Mouse (Mus musculus) C2C12 (cell line): ENCODE data around the gene Tnfsf14. TPM values are rescaled to one million over a fixed set of nuclear protein-coding genes. Genes with fewer than 3 reads are reported as not detected.

Experiments
- H3K27me3 ChIP-seq: one replicate; pipeline ENCODE4 v1.6.1; 2011; ENCODE audit not compliant: control insufficient read depth, insufficient read depth, insufficient read length
- H3K36me3 ChIP-seq: one replicate; pipeline ENCODE4 v1.6.1; 2011; ENCODE audit not compliant: control insufficient read depth, insufficient read depth
- H3K4me3 ChIP-seq: one replicate; pipeline ENCODE4 v1.5.1; 2011; ENCODE audit warnings: mild to moderate bottlenecking, control low read depth; ENCODE audit not compliant: poor library complexity, insufficient read depth, severe bottlenecking
- H3K79me2 ChIP-seq: one replicate; pipeline ENCODE4 v1.6.1; 2011; ENCODE audit not compliant: control insufficient read depth, insufficient read depth
- H3K79me3 ChIP-seq: one replicate; pipeline ENCODE4 v1.6.1; 2011; ENCODE audit warnings: low read depth, control low read depth
- H3ac ChIP-seq: one replicate; pipeline ENCODE3; 2011; ENCODE audit warnings: low read depth; ENCODE audit not compliant: control insufficient read depth, insufficient read length
- CEBPB ChIP-seq: IDR thresholded peaks from one replicate; pipeline ENCODE4 v1.6.1; 2011; ENCODE audit warnings: low read depth, mild to moderate bottlenecking, control low read depth, moderate library complexity
- CTCF ChIP-seq: IDR thresholded peaks from one replicate; pipeline ENCODE4 v1.5.1; 2011; ENCODE audit not compliant: control insufficient read depth, insufficient read depth, insufficient read length
- FOSL1 ChIP-seq: IDR thresholded peaks from one replicate; pipeline ENCODE4 v1.8.0; 2011; ENCODE audit warnings: mild to moderate bottlenecking, low read length; ENCODE audit not compliant: poor library complexity, insufficient read depth, severe bottlenecking
- MAX ChIP-seq: IDR thresholded peaks from one replicate; pipeline ENCODE4 v1.6.1; 2011; ENCODE audit warnings: mild to moderate bottlenecking, control low read depth
- MYOD1 ChIP-seq: IDR thresholded peaks from one replicate; pipeline ENCODE4 v1.6.1; 2011; ENCODE audit warnings: low read depth; ENCODE audit not compliant: control insufficient read depth, insufficient read length
- MYOG ChIP-seq: IDR thresholded peaks from one replicate; pipeline ENCODE4 v1.6.1; 2011; ENCODE audit not compliant: control insufficient read depth, insufficient read length; ENCODE audit errors: extremely low read depth
- USF1 ChIP-seq: IDR thresholded peaks from one replicate; pipeline ENCODE4 v1.6.1; 2011; ENCODE audit warnings: low read depth, mild to moderate bottlenecking, control low read depth, moderate library complexity
- polyA plus RNA-seq: library from polyadenylated mRNA; unstranded; fragments of >200 nt; fragmentation: generic; extraction: Trizol; gene quantifications from one replicate; pipeline ENCODE4 v1.2.1, GENCODE M21; 2012; ENCODE audit warnings: missing spikeins

The Tnfsf14 gene
- polyA plus RNA-seq, 1 experiment = not detected

- no peaks in the 10 kb centered on the region for H3K79me3 ChIP-seq
- H3ac ChIP-seq = no peak overlapping the region
- H3K4me3 ChIP-seq = no peak overlapping the region
- no peaks in the 10 kb centered on the region for H3K79me2 ChIP-seq
- peaks cover 10% of the 10 kb centered on the region for H3K27me3 ChIP-seq
- H3K36me3 ChIP-seq = no peaks in the 10 kb centered on the region
- TF ChIP-seq USF1 (no peak), FOSL1 (no peak), MYOD1 (no peak), MAX (no peak), CEBPB (no peak), CTCF (no peak), MYOG (no peak)
Measured at GRCm38 (mm10) chr17:57231321-57231771, 37.4 kb upstream of the Tnfsf14 start.

DNA sequence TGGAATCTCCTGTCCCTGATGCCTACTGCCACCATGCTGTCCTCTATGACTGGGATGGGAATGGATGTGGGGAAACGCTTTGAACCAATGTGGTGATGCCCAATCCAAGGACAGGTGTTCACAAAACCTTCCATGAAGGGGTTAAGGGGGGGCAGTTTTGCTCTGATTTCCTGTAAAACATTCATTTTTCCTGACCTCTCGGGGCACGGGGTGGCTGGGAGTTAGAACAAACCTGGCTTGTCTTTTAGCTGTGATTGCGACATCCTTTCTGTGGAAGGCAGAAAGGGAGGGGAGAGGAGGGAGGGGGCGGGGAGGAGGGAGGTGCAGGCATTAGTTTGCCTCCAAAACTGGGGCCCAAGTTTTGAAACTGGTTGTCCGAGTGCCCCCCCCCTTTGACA lies 36.8 kb upstream of the Tnfsf14 start:
- Histone ChIP-seq H3K27me3 (peaks cover 16% of the 10 kb centered on the region), H3K79me2 (no peaks in the 10 kb centered on the region), H3K79me3 (no peaks in the 10 kb centered on the region), H3K4me3 (no peak overlapping the region), H3ac (no peak overlapping the region), H3K36me3 (no peaks in the 10 kb centered on the region)
- TF ChIP-seq MAX = no peak
- TF ChIP-seq MYOG = no peak
- peak; percentile 71 for TF ChIP-seq CEBPB

DNA sequence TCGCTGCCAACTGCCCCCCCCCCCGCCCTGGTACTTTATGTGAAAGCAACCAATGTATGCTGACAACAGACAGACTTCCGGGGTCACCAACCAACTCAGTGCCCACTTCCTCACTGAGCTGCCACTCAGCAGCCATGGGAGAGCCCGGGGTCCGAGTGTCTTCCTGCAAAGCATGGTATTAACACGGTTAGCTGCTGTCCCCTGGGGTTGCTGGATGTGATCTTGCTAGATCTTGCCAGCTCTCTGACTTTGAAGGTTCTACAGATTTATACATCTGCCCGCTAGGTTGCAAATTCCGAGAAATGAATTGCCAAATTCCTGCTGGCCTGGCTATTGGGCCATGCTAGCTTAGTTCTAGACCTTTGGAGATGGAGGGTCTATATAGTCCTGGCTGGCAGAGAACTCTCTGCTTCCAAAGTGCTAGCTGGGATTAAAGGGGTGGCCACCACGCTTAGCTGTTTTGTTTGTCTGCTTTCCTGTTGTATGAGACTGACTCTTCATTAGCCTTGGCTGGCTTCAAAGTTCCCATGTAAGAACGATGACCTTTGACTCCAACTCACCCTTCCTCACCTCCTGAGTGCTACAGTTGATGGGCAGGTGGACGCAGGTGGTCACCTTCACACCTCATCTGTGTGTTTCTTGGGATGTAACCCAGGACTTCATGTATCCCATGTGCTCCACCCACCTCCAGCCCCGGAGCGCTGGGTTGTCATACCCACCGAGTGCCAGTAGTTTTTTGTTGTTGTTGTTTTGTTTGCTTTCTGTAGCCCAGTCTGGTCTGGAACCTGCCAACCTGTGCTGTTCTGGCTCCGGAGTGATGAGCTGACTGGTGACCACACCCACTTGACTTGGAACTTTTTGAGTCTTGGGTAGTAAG lies 36.1 kb upstream of the Tnfsf14 start:
- Histone ChIP-seq H3K27me3 (peaks cover 19% of the 10 kb centered on the region), H3K79me2 (no peaks in the 10 kb centered on the region), H3K36me3 (no peaks in the 10 kb centered on the region), H3K4me3 (no peak overlapping the region), H3K79me3 (no peaks in the 10 kb centered on the region), H3ac (no peak overlapping the region)
- TF ChIP-seq USF1 (no peak), CEBPB (no peak), CTCF (no peak), MAX (no peak), MYOG (no peak), FOSL1 (no peak), MYOD1 (no peak)

DNA sequence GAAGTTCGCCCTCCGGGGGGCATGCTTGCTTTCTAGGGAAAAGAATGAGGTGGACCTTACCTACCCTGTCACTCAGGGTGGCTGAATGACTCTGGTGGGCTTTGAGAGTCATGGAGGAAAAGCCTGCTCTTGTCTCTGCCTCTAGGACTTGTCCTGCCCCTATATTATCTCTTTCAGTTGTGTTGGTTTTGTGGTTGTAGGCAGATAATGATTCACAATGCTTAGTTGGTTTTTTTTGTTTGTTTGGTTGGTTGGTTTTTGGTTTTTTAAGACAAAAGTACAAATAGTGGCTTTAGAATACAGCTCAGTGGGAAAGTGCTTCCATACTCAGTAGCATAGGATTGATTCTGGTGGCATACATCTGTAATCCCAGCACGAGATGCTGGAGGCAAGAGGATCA lies 34.9 kb upstream of the Tnfsf14 start:
- Histone ChIP-seq H3K79me2 (no peaks in the 10 kb centered on the region), H3K79me3 (no peaks in the 10 kb centered on the region), H3K27me3 (peaks cover 30% of the 10 kb centered on the region), H3K36me3 (no peaks in the 10 kb centered on the region), H3ac (no peak overlapping the region), H3K4me3 (no peak overlapping the region)
- TF ChIP-seq FOSL1 = no peak
- no peak for TF ChIP-seq CTCF
- TF ChIP-seq MYOD1 = no peak
- no peak for TF ChIP-seq MYOG
- no peak for TF ChIP-seq CEBPB
- no peak for TF ChIP-seq MAX
- TF ChIP-seq USF1 = no peak

DNA sequence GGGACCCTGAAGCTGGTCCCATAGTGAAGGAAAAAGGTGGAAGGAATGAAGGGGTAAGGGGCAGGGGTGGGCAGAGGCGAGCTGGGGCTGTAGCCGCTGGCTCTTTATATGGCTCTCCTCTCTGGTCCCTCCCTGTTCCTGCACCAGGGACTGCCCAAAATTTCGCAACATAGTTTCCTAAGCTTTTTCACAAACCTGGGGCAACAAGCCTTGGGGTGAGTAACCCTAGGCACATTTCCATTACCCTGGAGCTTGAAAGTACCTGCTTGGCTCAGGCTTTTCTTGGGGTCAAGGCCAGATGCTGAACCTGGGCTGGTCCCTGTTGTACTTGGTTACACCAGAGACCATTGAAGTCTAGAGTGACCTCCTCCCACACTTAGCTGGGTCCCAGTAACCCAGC lies 34.0 kb upstream of the Tnfsf14 start, which contains the start of gene C3:
Gene C3 (minus strand): TSS at position 123 of the 400 bp plus-strand sequence.
- Histone ChIP-seq H3K36me3 (no peaks in the 10 kb centered on the region), H3ac (no peak within 1 kb of the TSS), H3K79me2 (no peaks in the 10 kb centered on the region), H3K4me3 (no peak within 1 kb of the TSS), H3K27me3 (peaks cover 39% of the 10 kb centered on the region), H3K79me3 (no peaks in the 10 kb centered on the region)
- TF ChIP-seq CTCF (no peak), CEBPB (peak; percentile 35)

DNA sequence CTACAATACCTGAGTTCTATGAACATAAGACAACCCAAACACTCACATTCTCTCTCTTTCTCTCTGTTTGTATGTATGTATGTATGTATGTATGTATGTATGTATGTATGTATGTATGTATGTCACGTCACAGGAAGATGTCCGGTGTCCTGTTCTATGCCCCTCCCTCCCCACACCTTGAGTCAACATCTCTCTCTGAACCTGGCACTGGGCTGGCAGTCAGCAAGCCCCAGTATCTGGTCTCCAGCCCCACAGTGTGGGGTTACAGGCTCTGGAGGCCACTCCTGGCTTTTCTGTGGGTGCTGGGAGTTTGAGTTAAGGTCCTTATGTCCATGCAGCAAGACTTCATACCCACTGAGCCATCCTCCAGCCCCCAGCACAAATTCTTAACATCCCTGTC lies 33.5 kb upstream of the Tnfsf14 start:
- Histone ChIP-seq H3K79me3 (no peaks in the 10 kb centered on the region), H3K4me3 (no peak overlapping the region), H3K36me3 (no peaks in the 10 kb centered on the region), H3K27me3 (peaks cover 43% of the 10 kb centered on the region), H3ac (no peak overlapping the region), H3K79me2 (no peaks in the 10 kb centered on the region)
- TF ChIP-seq MYOD1 (no peak), MYOG (no peak), MAX (no peak)
